Mouse (Mus musculus): ENCODE data around the gene Gbp2b. TPM values are rescaled to one million over a fixed set of nuclear protein-coding genes. Genes with fewer than 3 reads are reported as not detected.
"Not testable (repeated sequence)": the region's sequence is repeated elsewhere in the genome, so short reads cannot be mapped to it uniquely, and the experiment has no call there.

The Gbp2b gene
- polyA plus RNA-seq, 1 experiment from 2014 or later, result 0.20 TPM

- 81% methylated on average over 7 of the region's 7 CpGs for WGBS
- H3K36me3 ChIP-seq (ENCODE audit: control insufficient read depth, insufficient read depth, low read length), result no peaks in the 10 kb centered on the region
- H3K9ac ChIP-seq (ENCODE audit: low read length), result no peak overlapping the region
- ATAC-seq (replicated peaks; ENCODE audit: low FRiP score, low TSS enrichment, low read depth), result no peak
- no peaks in the 10 kb centered on the region for H3K9me3 ChIP-seq (ENCODE audit: control insufficient read depth, low read length)
- no peak overlapping the region for H3K4me3 ChIP-seq (ENCODE audit: low read depth, low read length)
- no peaks in the 10 kb centered on the region for H3K27me3 ChIP-seq (replicated peaks; ENCODE audit: control insufficient read depth, insufficient read depth, low read length)
- H3K27ac ChIP-seq (ENCODE audit: low read depth), result no peak overlapping the region
- no peak overlapping the region for H3K4me2 ChIP-seq (ENCODE audit: low read length)
- H3K4me1 ChIP-seq (replicated peaks; ENCODE audit: control insufficient read depth, insufficient read depth, low read length), result no peaks in the 10 kb centered on the region
- no peak for DNase-seq (ENCODE audit: low spot score)
These were observed 33.0 kb upstream of the Gbp2b start for GRCm38 (mm10) chr3:142561666-142562065.

DNA sequence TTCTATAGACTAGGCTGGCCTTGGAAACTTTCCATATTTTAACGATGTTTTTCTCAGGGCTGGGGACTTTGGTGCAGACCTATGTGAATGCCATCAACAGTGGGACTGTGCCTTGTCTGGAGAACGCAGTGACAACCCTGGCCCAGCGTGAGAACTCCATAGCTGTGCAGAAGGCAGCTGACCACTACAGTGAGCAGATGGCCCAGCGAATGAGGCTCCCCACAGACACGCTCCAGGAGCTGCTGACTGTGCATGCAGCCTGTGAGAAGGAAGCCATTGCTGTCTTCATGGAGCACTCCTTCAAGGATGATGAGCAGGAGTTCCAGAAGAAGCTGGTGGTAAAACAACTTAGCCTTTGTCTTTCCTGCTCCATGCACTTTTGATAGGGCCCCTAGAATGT is 27.2 kb upstream of the Gbp2b start:
- not testable (repeated sequence) for H3K9me3 ChIP-seq (ENCODE audit: control insufficient read depth, low read length); H3K4me1 ChIP-seq (replicated peaks; ENCODE audit: control insufficient read depth, insufficient read depth, low read length); H3K27me3 ChIP-seq (replicated peaks; ENCODE audit: control insufficient read depth, insufficient read depth, low read length); DNase-seq (ENCODE audit: low spot score); H3K4me3 ChIP-seq (ENCODE audit: low read depth, low read length); H3K9ac ChIP-seq (ENCODE audit: low read length); ATAC-seq (replicated peaks; ENCODE audit: low FRiP score, low TSS enrichment, low read depth); H3K4me2 ChIP-seq (ENCODE audit: low read length); H3K36me3 ChIP-seq (ENCODE audit: control insufficient read depth, insufficient read depth, low read length); H3K27ac ChIP-seq (ENCODE audit: low read depth)
- WGBS, result 72% methylated on average over 5 of the region's 5 CpGs

GRCm38 (mm10) chr3:142570738-142571137 is 23.9 kb upstream of the Gbp2b start:
- no peaks in the 10 kb centered on the region for H3K4me1 ChIP-seq (replicated peaks; ENCODE audit: control insufficient read depth, insufficient read depth, low read length)

GRCm38 (mm10) chr3:142577108-142577507 is 17.5 kb upstream of the Gbp2b start:
- no peak overlapping the region for H3K9ac ChIP-seq (ENCODE audit: low read length)
- no peaks in the 10 kb centered on the region for H3K4me1 ChIP-seq (replicated peaks; ENCODE audit: control insufficient read depth, insufficient read depth, low read length)
- no peak overlapping the region for H3K27ac ChIP-seq (ENCODE audit: low read depth)
- no peak overlapping the region for H3K4me2 ChIP-seq (ENCODE audit: low read length)
- DNase-seq (ENCODE audit: low spot score) (no peak), ATAC-seq (replicated peaks; ENCODE audit: low FRiP score, low TSS enrichment, low read depth) (no peak)
- WGBS, result 89% methylated on average over 3 of the region's 3 CpGs
- no peaks in the 10 kb centered on the region for H3K9me3 ChIP-seq (ENCODE audit: control insufficient read depth, low read length)
- no peaks in the 10 kb centered on the region for H3K36me3 ChIP-seq (ENCODE audit: control insufficient read depth, insufficient read depth, low read length)
- H3K27me3 ChIP-seq (replicated peaks; ENCODE audit: control insufficient read depth, insufficient read depth, low read length), result no peaks in the 10 kb centered on the region
- H3K4me3 ChIP-seq (ENCODE audit: low read depth, low read length), result no peak overlapping the region

More at GRCm38 (mm10) chr3:142570738-142571137, 23.9 kb upstream of the Gbp2b start:
- Histone ChIP-seq H3K27me3 (replicated peaks; ENCODE audit: control insufficient read depth, insufficient read depth, low read length) (no peaks in the 10 kb centered on the region), H3K4me3 (ENCODE audit: low read depth, low read length) (no peak overlapping the region), H3K27ac (ENCODE audit: low read depth) (no peak overlapping the region), H3K9ac (ENCODE audit: low read length) (no peak overlapping the region), H3K4me2 (ENCODE audit: low read length) (no peak overlapping the region), H3K36me3 (ENCODE audit: control insufficient read depth, insufficient read depth, low read length) (no peaks in the 10 kb centered on the region), H3K9me3 (ENCODE audit: control insufficient read depth, low read length) (no peaks in the 10 kb centered on the region)
- ATAC-seq (replicated peaks; ENCODE audit: low FRiP score, low TSS enrichment, low read depth) (no peak), DNase-seq (ENCODE audit: low spot score) (no peak)
- 93% methylated on average over 4 of the region's 4 CpGs for WGBS

DNA sequence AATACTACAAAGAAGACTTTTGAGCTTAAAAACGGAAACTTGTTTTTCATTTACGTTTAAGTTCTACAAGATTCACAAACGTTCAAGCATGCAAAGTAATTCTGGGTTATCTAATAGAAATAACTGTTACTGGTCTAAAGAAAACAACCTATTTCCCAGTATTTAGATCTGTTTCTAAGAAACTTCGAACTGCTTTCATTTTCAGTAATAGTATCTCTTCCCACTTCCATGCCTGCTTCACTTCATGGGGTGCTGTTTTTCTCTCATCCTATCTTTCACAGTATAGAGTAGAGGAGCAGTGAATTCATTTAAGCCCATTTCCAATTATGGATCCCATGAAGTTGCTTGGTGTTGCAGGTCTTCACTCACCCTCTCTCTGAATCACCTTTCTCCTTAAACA is 16.3 kb upstream of the Gbp2b start:
- WGBS, result 88% methylated on average over 4 of the region's 4 CpGs
- Histone ChIP-seq H3K36me3 (ENCODE audit: control insufficient read depth, insufficient read depth, low read length) (no peaks in the 10 kb centered on the region), H3K9me3 (ENCODE audit: control insufficient read depth, low read length) (no peaks in the 10 kb centered on the region), H3K4me1 (replicated peaks; ENCODE audit: control insufficient read depth, insufficient read depth, low read length) (no peaks in the 10 kb centered on the region), H3K9ac (ENCODE audit: low read length) (no peak overlapping the region), H3K4me3 (ENCODE audit: low read depth, low read length) (no peak overlapping the region), H3K27ac (ENCODE audit: low read depth) (no peak overlapping the region), H3K27me3 (replicated peaks; ENCODE audit: control insufficient read depth, insufficient read depth, low read length) (no peaks in the 10 kb centered on the region), H3K4me2 (ENCODE audit: low read length) (no peak overlapping the region)
- no peak for DNase-seq (ENCODE audit: low spot score)
- no peak for ATAC-seq (replicated peaks; ENCODE audit: low FRiP score, low TSS enrichment, low read depth)

DNA sequence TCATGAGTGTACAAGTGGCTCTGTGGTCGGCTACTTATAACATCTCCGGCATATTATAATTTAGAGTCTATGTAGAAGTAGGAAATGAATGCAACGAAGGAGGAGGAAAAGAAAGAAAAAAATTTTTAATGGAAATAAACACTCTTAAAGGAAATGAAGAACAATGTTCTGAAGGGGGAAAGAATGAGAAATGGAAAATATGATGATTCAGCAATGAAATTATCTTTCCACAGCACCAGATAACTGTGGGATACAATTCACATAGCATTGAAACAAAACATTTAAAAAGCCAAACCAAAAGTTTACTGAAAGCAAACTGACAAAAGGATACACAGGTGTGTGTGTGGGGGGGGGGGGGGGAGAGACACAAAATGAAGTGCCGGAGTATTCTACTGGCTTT is 11.6 kb upstream of the Gbp2b start:
- Histone ChIP-seq H3K27me3 (replicated peaks; ENCODE audit: control insufficient read depth, insufficient read depth, low read length) (no peaks in the 10 kb centered on the region), H3K4me2 (ENCODE audit: low read length) (no peak overlapping the region), H3K4me1 (replicated peaks; ENCODE audit: control insufficient read depth, insufficient read depth, low read length) (no peaks in the 10 kb centered on the region), H3K27ac (ENCODE audit: low read depth) (no peak overlapping the region), H3K4me3 (ENCODE audit: low read depth, low read length) (no peak overlapping the region), H3K9me3 (ENCODE audit: control insufficient read depth, low read length) (no peaks in the 10 kb centered on the region), H3K9ac (ENCODE audit: low read length) (no peak overlapping the region), H3K36me3 (ENCODE audit: control insufficient read depth, insufficient read depth, low read length) (no peaks in the 10 kb centered on the region)
- ATAC-seq (replicated peaks; ENCODE audit: low FRiP score, low TSS enrichment, low read depth) (no peak), DNase-seq (ENCODE audit: low spot score) (no peak)
- WGBS, result 89% methylated on average over 4 of the region's 4 CpGs

GRCm38 (mm10) chr3:142587386-142587785 is 7.3 kb upstream of the Gbp2b start:
- Histone ChIP-seq H3K4me2 (ENCODE audit: low read length) (no peak overlapping the region), H3K27me3 (replicated peaks; ENCODE audit: control insufficient read depth, insufficient read depth, low read length) (no peaks in the 10 kb centered on the region), H3K27ac (ENCODE audit: low read depth) (no peak overlapping the region), H3K4me3 (ENCODE audit: low read depth, low read length) (no peak overlapping the region), H3K9ac (ENCODE audit: low read length) (no peak overlapping the region), H3K4me1 (replicated peaks; ENCODE audit: control insufficient read depth, insufficient read depth, low read length) (no peaks in the 10 kb centered on the region), H3K9me3 (ENCODE audit: control insufficient read depth, low read length) (no peaks in the 10 kb centered on the region), H3K36me3 (ENCODE audit: control insufficient read depth, insufficient read depth, low read length) (no peaks in the 10 kb centered on the region)
- ATAC-seq (replicated peaks; ENCODE audit: low FRiP score, low TSS enrichment, low read depth), result no peak
- DNase-seq (ENCODE audit: low spot score), result no peak

DNA sequence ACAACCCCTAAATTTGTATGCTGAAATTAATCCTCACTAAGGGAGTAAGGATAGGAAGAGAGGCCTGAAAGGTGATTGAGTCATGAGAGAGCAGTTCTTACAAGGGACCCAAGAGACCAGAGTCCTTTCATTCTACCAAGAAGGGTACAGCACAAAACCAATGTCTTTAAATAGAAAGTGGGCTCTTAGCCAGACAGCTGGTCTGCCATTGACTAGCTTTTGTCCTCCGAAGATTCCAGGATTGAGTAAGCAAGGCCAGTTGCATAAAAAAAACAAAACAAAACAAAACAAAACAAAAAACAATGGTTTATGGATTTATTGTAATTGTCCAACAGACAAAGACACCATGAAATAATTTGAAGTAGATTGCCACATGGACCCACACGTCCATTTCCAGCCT is 5.8 kb upstream of the Gbp2b start:
- Histone ChIP-seq H3K4me1 (replicated peaks; ENCODE audit: control insufficient read depth, insufficient read depth, low read length) (no peaks in the 10 kb centered on the region), H3K27me3 (replicated peaks; ENCODE audit: control insufficient read depth, insufficient read depth, low read length) (no peaks in the 10 kb centered on the region), H3K4me2 (ENCODE audit: low read length) (no peak overlapping the region), H3K9me3 (ENCODE audit: control insufficient read depth, low read length) (no peaks in the 10 kb centered on the region), H3K27ac (ENCODE audit: low read depth) (no peak overlapping the region), H3K36me3 (ENCODE audit: control insufficient read depth, insufficient read depth, low read length) (no peaks in the 10 kb centered on the region), H3K9ac (ENCODE audit: low read length) (no peak overlapping the region), H3K4me3 (ENCODE audit: low read depth, low read length) (no peak overlapping the region)
- WGBS, result 77% methylated on average over 2 of the region's 2 CpGs
- ATAC-seq (replicated peaks; ENCODE audit: low FRiP score, low TSS enrichment, low read depth) (no peak), DNase-seq (ENCODE audit: low spot score) (no peak)

GRCm38 (mm10) chr3:142590431-142591067 is 4.1 kb upstream of the Gbp2b start:
- no peaks in the 10 kb centered on the region for H3K4me1 ChIP-seq (replicated peaks; ENCODE audit: control insufficient read depth, insufficient read depth, low read length)

More at GRCm38 (mm10) chr3:142590431-142591067, 4.1 kb upstream of the Gbp2b start:
- H3K4me3 ChIP-seq (ENCODE audit: low read depth, low read length), result no peak overlapping the region
- H3K9ac ChIP-seq (ENCODE audit: low read length), result no peak overlapping the region
- H3K4me2 ChIP-seq (ENCODE audit: low read length), result no peak overlapping the region
- H3K9me3 ChIP-seq (ENCODE audit: control insufficient read depth, low read length), result no peaks in the 10 kb centered on the region
- H3K27ac ChIP-seq (ENCODE audit: low read depth), result no peak overlapping the region
- DNase-seq (ENCODE audit: low spot score), result no peak
- ATAC-seq (replicated peaks; ENCODE audit: low FRiP score, low TSS enrichment, low read depth), result no peak
- no peaks in the 10 kb centered on the region for H3K27me3 ChIP-seq (replicated peaks; ENCODE audit: control insufficient read depth, insufficient read depth, low read length)
- H3K36me3 ChIP-seq (ENCODE audit: control insufficient read depth, insufficient read depth, low read length), result no peaks in the 10 kb centered on the region
- 88% methylated on average over 4 of the region's 4 CpGs for WGBS

Measured in intestine, embryonic 14.5 days (tissue).